In the genomic region with DNA sequence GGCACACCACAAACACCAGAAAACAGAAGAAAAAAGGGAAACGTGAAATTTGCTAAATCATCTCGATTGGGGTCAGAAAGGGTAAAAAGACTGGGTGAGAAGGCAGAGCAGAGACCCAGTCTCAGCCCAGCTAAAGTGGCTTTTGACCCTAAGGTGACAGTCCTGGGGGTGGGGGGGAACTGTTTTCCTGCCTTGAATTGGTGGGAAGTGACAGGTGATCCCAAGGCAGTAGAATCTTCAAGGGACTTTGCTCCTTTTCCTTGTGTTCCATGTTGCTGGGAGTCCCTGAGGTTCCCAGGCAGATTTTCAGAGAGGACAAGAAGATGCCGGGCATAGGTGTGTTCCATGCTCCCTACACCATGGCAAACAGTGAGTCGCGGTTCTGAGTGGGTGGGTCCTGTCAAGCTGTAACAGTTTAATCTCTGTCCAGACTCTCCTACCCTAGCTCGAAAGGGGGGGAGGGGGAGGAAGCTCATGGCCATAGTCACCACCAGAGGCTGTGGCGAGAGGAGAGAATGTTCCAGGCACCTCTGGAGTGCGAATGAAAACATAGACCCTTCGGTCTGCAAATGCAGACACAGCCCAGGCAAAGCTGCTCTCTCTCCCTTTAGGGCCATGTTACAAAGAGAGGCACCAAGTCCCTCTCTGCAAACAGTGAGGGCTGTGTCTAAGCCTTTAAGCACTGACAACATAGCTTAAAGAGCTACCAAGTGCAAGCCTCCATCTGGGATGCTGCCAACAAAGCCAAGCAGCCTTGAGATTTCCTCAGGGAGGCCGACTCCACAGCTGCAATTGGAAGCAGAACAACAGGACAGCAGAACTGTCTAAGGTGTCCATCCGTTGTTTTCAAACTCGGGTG, we compare ENCODE assay signal across 10 mouse cellular contexts. TPM values are rescaled to one million over a fixed set of nuclear protein-coding genes. Genes with fewer than 3 reads are reported as not detected.
DNase-seq lines count a peak whose midpoint lies in the region; ATAC-seq and TF ChIP-seq lines count a peak whose summit lies in the region.
"Had no signal": no experiment of that assay in that cellular context is flagged by ENCODE, and none has a peak within 500 bp of the region (broad histone marks: within the 10 kb centered on the region; RNA-seq: fewer than 3 reads in every experiment).

No protein-coding gene starts in this region.

- no peaks in the 10 kb centered on the region for H3K36me3 ChIP-seq in neural tube, embryonic 11.5 days (ENCODE audit: control insufficient read depth, insufficient read depth, low read length)
- H3K36me3 ChIP-seq in limb, embryonic 10.5 days = no peaks in the 10 kb centered on the region
- no peaks in the 10 kb centered on the region for H3K36me3 ChIP-seq in stomach, postnatal 0 days (ENCODE audit: control insufficient read depth, insufficient read depth, low read length)

- peak overlapping the region; percentile 25 for H3K4me3 ChIP-seq in gastrocnemius, adult 2 months
- no peak overlapping the region for H3K4me3 ChIP-seq in neural tube, embryonic 11.5 days (ENCODE audit: low read depth, low read length)
- no peak overlapping the region for H3K4me3 ChIP-seq in limb, embryonic 10.5 days
- no peak overlapping the region for H3K4me3 ChIP-seq in stomach, postnatal 0 days (ENCODE audit: low read depth, low read length)

- no peak for DNase-seq in gastrocnemius, adult 2 months
- DNase-seq in gastrocnemius, adult 18-20 months (ENCODE audit: low spot score) = no peak
- DNase-seq in neural tube, embryonic 11.5 days (ENCODE audit: low spot score) = peak; percentile 19
- no peak for DNase-seq in neural tube, embryonic 10.5 days (ENCODE audit: extremely low spot score, low spot score)
- no peak for DNase-seq in limb, embryonic 10.5 days (ENCODE audit: low spot score)
- DNase-seq in stomach, postnatal 0 days (ENCODE audit: low spot score) = peak; percentile 48
- DNase-seq in layer of hippocampus, adult 9-11 months = no peak
- DNase-seq in urinary bladder, adult 2 months (ENCODE audit: low spot score) = no peak

- no peak overlapping the region for H3K9ac ChIP-seq in neural tube, embryonic 11.5 days (ENCODE audit: low read length)
- peak overlapping the region; percentile 38 for H3K9ac ChIP-seq in stomach, postnatal 0 days (ENCODE audit: low read length)

- peak overlapping the region; percentile 57 for H3K27ac ChIP-seq in gastrocnemius, adult 2 months
- H3K27ac ChIP-seq in neural tube, embryonic 11.5 days (ENCODE audit: low read depth, low read length) = no peak overlapping the region
- H3K27ac ChIP-seq in limb, embryonic 10.5 days = peak overlapping the region; percentile 48
- peak overlapping the region; percentile 69; the same call in 1 of the 2 replicates for H3K27ac ChIP-seq in stomach, postnatal 0 days (replicated peaks)
- H3K27ac ChIP-seq: macrophage had no signal

- no peak for ATAC-seq in neural tube, embryonic 11.5 days (ENCODE audit: insufficient read depth, low FRiP score, low TSS enrichment)
- ATAC-seq in stomach, postnatal 0 days (ENCODE audit: low FRiP score, low TSS enrichment) = 0 out of 2 replicates have a peak, but pooled peaks have one; percentile 3

- no peaks in the 10 kb centered on the region for H3K27me3 ChIP-seq in neural tube, embryonic 11.5 days (ENCODE audit: control insufficient read depth, insufficient read depth, low read length)
- peaks cover 28% of the 10 kb centered on the region for H3K27me3 ChIP-seq in limb, embryonic 10.5 days (ENCODE audit: low read depth, poor library complexity, severe bottlenecking)
- no peaks in the 10 kb centered on the region for H3K27me3 ChIP-seq in stomach, postnatal 0 days (ENCODE audit: control insufficient read depth, insufficient read depth, low read length)

- no peaks in the 10 kb centered on the region for H3K4me1 ChIP-seq in neural tube, embryonic 11.5 days (ENCODE audit: control insufficient read depth, insufficient read depth, low read length)
- peaks cover 40% of the 10 kb centered on the region for H3K4me1 ChIP-seq in limb, embryonic 10.5 days
- peaks cover 11% of the 10 kb centered on the region for H3K4me1 ChIP-seq in stomach, postnatal 0 days (replicated peaks; ENCODE audit: control insufficient read depth, insufficient read depth)

- no peak for TF ChIP-seq CTCF in gastrocnemius, adult 2 months (IDR thresholded peaks at IDR 0.05)
- TF ChIP-seq CTCF in stomach, postnatal 0 days (IDR thresholded peaks at IDR 0.05; ENCODE audit: low read depth) = no peak

- H3K9me3 ChIP-seq in neural tube, embryonic 11.5 days (ENCODE audit: control insufficient read depth, low read length) = no peaks in the 10 kb centered on the region
- H3K9me3 ChIP-seq in limb, embryonic 10.5 days (replicated peaks) = no peaks in the 10 kb centered on the region
- no peaks in the 10 kb centered on the region for H3K9me3 ChIP-seq in stomach, postnatal 0 days (ENCODE audit: control insufficient read depth, low read length)

- intact Hi-C loops in gastrocnemius, adult 2 months (cut with DNase I) = loop anchor here (1.0 to 10.0 kb wide), 4 partner anchors 40 to 293 kb away; a partner anchor contains a TSS

- H3K4me2 ChIP-seq in neural tube, embryonic 11.5 days (ENCODE audit: low read depth) = no peak overlapping the region
- H3K4me2 ChIP-seq in stomach, postnatal 0 days (replicated peaks; ENCODE audit: low read depth) = peak overlapping the region; percentile 39

- no peak for TF ChIP-seq EP300 in stomach, postnatal 0 days (optimal IDR thresholded peaks at IDR 0.05)

- 49% methylated on average over 12 of the region's 12 CpGs for WGBS in neural tube, embryonic 11.5 days
- 53% methylated on average over 12 of the region's 12 CpGs for WGBS in limb, embryonic 10.5 days
- WGBS in stomach, postnatal 0 days = 30% methylated on average over 12 of the region's 12 CpGs

RNA-seq across cellular contexts. Expression of a gene that starts 3.2 kb away (rescaled TPM):
- total RNA-seq in gastrocnemius, adult 2 months (2021) = not detected
- total RNA-seq in gastrocnemius, adult 18-20 months (2021) = not detected
- polyA plus RNA-seq in neural tube, embryonic 11.5 days (2014; fragmentation: Nextera tagmentation; extraction: Ambion mirVana) = not detected in 2 replicates
- polyA plus RNA-seq in limb, embryonic 10.5 days (2016; fragmentation: Nextera tagmentation; extraction: Ambion mirVana) = not detected in 2 replicates
- polyA plus RNA-seq in stomach, postnatal 0 days (2015; fragmentation: Nextera tagmentation; extraction: Ambion mirVana) = not detected in 2 replicates
- polyA plus RNA-seq in urinary bladder, adult 2 months (2012; rRNA removed) = not detected in 2 replicates
- total RNA-seq: common myeloid progenitor, adult 5-6 weeks had no signal
- polyA plus RNA-seq: macrophage had no signal

RNA-seq across cellular contexts. Expression of a gene that starts 10.1 kb away (rescaled TPM):
- 100 to 1,000 TPM; 106 to 153 TPM for total RNA-seq in gastrocnemius, adult 2 months (2021)
- 10 to 100 TPM; 54.0 to 92.7 TPM for total RNA-seq in gastrocnemius, adult 18-20 months (2021)
- 9.7 and 11.2 TPM in 2 replicates for polyA plus RNA-seq in neural tube, embryonic 11.5 days (2014; fragmentation: Nextera tagmentation; extraction: Ambion mirVana)
- 32.5 and 32.6 TPM in 2 replicates for polyA plus RNA-seq in limb, embryonic 10.5 days (2016; fragmentation: Nextera tagmentation; extraction: Ambion mirVana)
- 9.2 and 11.8 TPM in 2 replicates for polyA plus RNA-seq in stomach, postnatal 0 days (2015; fragmentation: Nextera tagmentation; extraction: Ambion mirVana)
- polyA plus RNA-seq in urinary bladder, adult 2 months (2012; rRNA removed) = 13.5 and 22.6 TPM in 2 replicates

RNA-seq across cellular contexts. Expression of a gene that starts 21.8 kb away (rescaled TPM):
- total RNA-seq in gastrocnemius, adult 2 months (2021) = not detected
- not detected for total RNA-seq in gastrocnemius, adult 18-20 months (2021)
- polyA plus RNA-seq in neural tube, embryonic 11.5 days (2014; fragmentation: Nextera tagmentation; extraction: Ambion mirVana) = not detected in 2 replicates
- not detected in 2 replicates for polyA plus RNA-seq in limb, embryonic 10.5 days (2016; fragmentation: Nextera tagmentation; extraction: Ambion mirVana)
- polyA plus RNA-seq in stomach, postnatal 0 days (2015; fragmentation: Nextera tagmentation; extraction: Ambion mirVana) = not detected in 2 replicates
- polyA plus RNA-seq in urinary bladder, adult 2 months (2012; rRNA removed) = not detected in 2 replicates
- total RNA-seq: common myeloid progenitor, adult 5-6 weeks had no signal
- polyA plus RNA-seq: macrophage had no signal

RNA-seq across cellular contexts. Expression of a gene that starts 33.2 kb away (rescaled TPM):
- total RNA-seq in gastrocnemius, adult 2 months (2021) = not detected
- total RNA-seq in gastrocnemius, adult 18-20 months (2021) = not detected
- polyA plus RNA-seq in neural tube, embryonic 11.5 days (2014; fragmentation: Nextera tagmentation; extraction: Ambion mirVana) = not detected in 2 replicates
- not detected in 2 replicates for polyA plus RNA-seq in limb, embryonic 10.5 days (2016; fragmentation: Nextera tagmentation; extraction: Ambion mirVana)
- 1,789 and 1,944 TPM in 2 replicates for polyA plus RNA-seq in stomach, postnatal 0 days (2015; fragmentation: Nextera tagmentation; extraction: Ambion mirVana)
- polyA plus RNA-seq in urinary bladder, adult 2 months (2012; rRNA removed) = 0.32 and 0.46 TPM in 2 replicates
- total RNA-seq: common myeloid progenitor, adult 5-6 weeks had no signal
- polyA plus RNA-seq: macrophage had no signal

RNA-seq across cellular contexts. Expression of a gene that starts 48.0 kb away (rescaled TPM):
- total RNA-seq in gastrocnemius, adult 2 months (2021) = not detected
- total RNA-seq in gastrocnemius, adult 18-20 months (2021) = not detected
- polyA plus RNA-seq in neural tube, embryonic 11.5 days (2014; fragmentation: Nextera tagmentation; extraction: Ambion mirVana) = 1.8 and 2.4 TPM in 2 replicates
- polyA plus RNA-seq in limb, embryonic 10.5 days (2016; fragmentation: Nextera tagmentation; extraction: Ambion mirVana) = 0.39 and 0.55 TPM in 2 replicates
- polyA plus RNA-seq in stomach, postnatal 0 days (2015; fragmentation: Nextera tagmentation; extraction: Ambion mirVana) = 0.98 and 1.2 TPM in 2 replicates
- 0.12 and 0.18 TPM in 2 replicates for polyA plus RNA-seq in urinary bladder, adult 2 months (2012; rRNA removed)
- total RNA-seq: common myeloid progenitor, adult 5-6 weeks had no signal
- polyA plus RNA-seq: macrophage had no signal

Comparison
In these comparisons a context has a peak if more than half of its experiments do, and no peak if none do; other contexts are left out.
1. DNase-seq: peak in neural tube, embryonic 11.5 days (single experiment) and stomach, postnatal 0 days (single experiment); none in gastrocnemius, adult 2 months (single experiment), gastrocnemius, adult 18-20 months (single experiment), neural tube, embryonic 10.5 days (single experiment), limb, embryonic 10.5 days (single experiment), layer of hippocampus, adult 9-11 months (single experiment) and urinary bladder, adult 2 months (single experiment).